Mouse (Mus musculus) erythroblast, embryonic 14.5 days (primary cell): ENCODE data around the gene Lonp2. TPM values are rescaled to one million over a fixed set of nuclear protein-coding genes. Genes with fewer than 3 reads are reported as not detected.

Experiments used
- H3K27me3 ChIP-seq: 2 replicates; pipeline ENCODE4 v1.6.1; 2012; ENCODE audit warnings: inconsistent platforms; ENCODE audit not compliant: control insufficient read depth
- H3K36me3 ChIP-seq: 2 replicates; pipeline ENCODE4 v1.6.1; 2012; ENCODE audit warnings: mild to moderate bottlenecking, inconsistent platforms; ENCODE audit not compliant: control insufficient read depth
- H3K4me1 ChIP-seq: 2 replicates; pipeline ENCODE4 v1.6.1; 2012; ENCODE audit warnings: inconsistent platforms; ENCODE audit not compliant: control insufficient read depth
- H3K4me3 ChIP-seq: replicated peaks from 2 replicates; pipeline ENCODE3; 2012; ENCODE audit warnings: moderate library complexity, mild to moderate bottlenecking, inconsistent platforms
- H3K9me3 ChIP-seq: 2 replicates; pipeline ENCODE4 v1.6.1; 2012; ENCODE audit warnings: low read length, inconsistent platforms, mixed read lengths; ENCODE audit not compliant: control insufficient read depth
- GATA1 ChIP-seq: IDR thresholded peaks from 2 replicates; pipeline ENCODE4 v1.6.1; 2012; ENCODE audit warnings: low read length, inconsistent platforms, mixed read lengths
- TAL1 ChIP-seq: IDR thresholded peaks from 3 replicates; pipeline ENCODE4 v1.6.1; 2012; ENCODE audit warnings: low read length, inconsistent platforms, mixed read lengths
- polyA plus RNA-seq: library from polyadenylated mRNA; stranded (reverse); fragments of >175 nt; gene quantifications from 2 replicates; pipeline ENCODE4 v1.2.3, GENCODE M21; 2012

The Lonp2 gene
- polyA plus RNA-seq, 1 experiment, result 2.1 TPM

DNA sequence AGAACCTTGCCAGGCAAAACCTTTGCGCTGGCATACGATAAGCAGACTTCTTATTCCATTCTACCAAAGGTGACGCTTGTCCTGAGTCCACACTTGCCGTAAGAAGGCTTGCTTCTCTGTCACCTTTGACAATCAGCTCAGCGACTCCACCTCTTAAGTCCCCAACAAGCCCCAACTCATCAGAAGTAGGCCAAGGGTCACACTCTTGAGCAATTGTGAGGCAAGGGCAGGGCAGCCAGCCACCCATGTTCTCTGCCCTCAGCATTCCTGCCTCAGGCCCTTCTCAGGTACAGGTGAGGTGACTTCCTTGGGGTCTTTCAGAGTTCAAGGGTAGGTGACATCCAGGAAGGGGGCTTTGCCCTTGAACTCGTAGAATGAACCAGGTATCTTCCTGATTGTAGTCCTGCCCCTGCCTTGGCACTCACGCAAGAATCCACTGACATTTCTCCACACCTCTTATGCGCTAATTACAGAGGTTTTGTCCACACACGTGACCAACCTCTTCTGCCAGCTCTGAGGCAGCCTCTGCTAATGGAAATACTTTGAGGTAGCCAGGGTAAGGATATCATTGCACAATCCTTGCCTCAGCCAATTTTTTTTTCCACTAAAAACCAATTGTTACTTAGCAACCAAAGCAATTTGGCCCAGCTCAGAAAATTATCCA is 142.8 kb downstream of the Lonp2 start:
- no peak for TF ChIP-seq GATA1
- TF ChIP-seq TAL1, result no peak
- peaks cover 3% of the 10 kb centered on the region; the same call in 1 of the 2 replicates for H3K9me3 ChIP-seq
- H3K4me1 ChIP-seq, result peaks cover 25% of the 10 kb centered on the region
- H3K27me3 ChIP-seq, result peaks cover 13% of the 10 kb centered on the region
- no peak overlapping the region for H3K4me3 ChIP-seq
- H3K36me3 ChIP-seq, result no peaks in the 10 kb centered on the region

GRCm38 (mm10) chr8:86768499-86768898 is 144.7 kb downstream of the Lonp2 start:
- Histone ChIP-seq H3K9me3 (peaks cover 3% of the 10 kb centered on the region; the same call in 1 of the 2 replicates), H3K36me3 (no peaks in the 10 kb centered on the region), H3K4me3 (no peak overlapping the region), H3K4me1 (peaks cover 25% of the 10 kb centered on the region), H3K27me3 (peaks cover 4% of the 10 kb centered on the region)
- TF ChIP-seq TAL1 (no peak), GATA1 (no peak)

DNA sequence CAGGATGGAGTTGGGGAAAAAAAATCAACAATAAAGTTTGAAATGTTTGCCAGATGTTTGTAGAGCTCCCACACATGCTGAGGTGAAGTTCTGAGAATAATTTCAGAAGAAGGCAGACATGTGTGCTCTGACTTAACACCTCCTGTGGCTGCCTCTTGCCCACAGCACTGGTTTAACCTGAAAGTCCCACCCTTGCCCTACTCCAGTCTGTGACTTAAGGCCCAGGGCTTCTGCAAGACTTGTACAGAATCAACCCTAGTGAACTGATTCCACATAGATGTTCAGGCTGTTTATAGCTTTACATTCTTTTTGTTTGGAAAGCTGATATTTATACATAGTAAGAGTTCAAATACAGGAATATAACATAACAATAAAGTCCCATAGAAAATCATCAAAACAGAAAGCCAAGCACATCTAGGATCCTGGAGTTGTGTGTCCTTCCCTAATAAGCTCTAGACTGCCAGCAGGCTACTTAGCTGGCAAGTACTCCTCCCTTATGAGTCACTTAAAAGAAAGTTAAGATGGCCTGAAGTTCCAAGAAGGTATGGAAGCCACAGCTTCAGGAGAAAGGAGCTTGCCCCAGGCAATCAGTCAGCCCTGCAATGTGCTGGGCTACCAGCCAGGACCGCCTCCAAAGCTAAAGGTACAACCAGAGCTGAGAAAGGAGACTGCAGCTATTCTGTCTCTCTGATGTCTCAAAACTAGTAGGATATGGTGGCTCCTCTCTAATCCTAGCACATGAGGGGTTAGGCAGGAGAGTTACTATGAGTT is 146.3 kb downstream of the Lonp2 start:
- Histone ChIP-seq H3K4me3 (no peak overlapping the region), H3K9me3 (no peaks in the 10 kb centered on the region), H3K36me3 (no peaks in the 10 kb centered on the region), H3K4me1 (peaks cover 14% of the 10 kb centered on the region), H3K27me3 (peaks cover 2% of the 10 kb centered on the region)
- no peak for TF ChIP-seq TAL1
- TF ChIP-seq GATA1, result no peak

Other genes starting within 250 kb of the Lonp2 start
- gene Abcc12, start 43.4 kb upstream of the Lonp2 start, polyA plus RNA-seq, result not detected in 2 replicates
- 1.3 and 1.6 TPM in 2 replicates for gene Gm10638, start 121.7 kb downstream of the Lonp2 start, polyA plus RNA-seq
- gene Siah1a, start 121.9 kb downstream of the Lonp2 start, polyA plus RNA-seq, result 0.97 and 1.1 TPM in 2 replicates